Mouse (Mus musculus) embryonic stem cell, embryonic (primary cell): ENCODE results near the gene Bdp1.
"Not testable (repeated sequence)": the region's sequence is repeated elsewhere in the genome, so short reads cannot be mapped to it uniquely, and the experiment has no call there.

ENCODE experiments used
- CTCF ChIA-PET, 4 experiments: fragments of 300-600 bp in 2 of 4; fragments of 350-600 bp in 2 of 4; sonication (Branson Sonifier 250); formaldehyde crosslinking; loops; one replicate each; lab custom pipeline; 2022; ENCODE audit warnings: inconsistent platforms in 2 of 4; lab: Charles Lee
- POLR2A ChIA-PET, 4 experiments: fragments of 300-600 bp in 2 of 4; fragments of 350-600 bp in 2 of 4; sonication (Branson Sonifier 250); formaldehyde crosslinking; loops; one replicate each; lab custom pipeline; 2022; ENCODE audit warnings: antibody characterized with exemption in 4 of 4, inconsistent platforms in 1 of 4; lab: Charles Lee

Bdp1 gene

GRCm38 (mm10) chr13:100103748-100104254 lies at the start of gene Bdp1:
Bdp1 (minus strand) TSS chr13:100104070.
- ChIA-PET CTCF (interaction anchor here in 3 of 4 experiments (0.6 to 0.8 kb wide), 5 partner anchors 68 to 707 kb away, joined by 3 to 4 read pairs (median 4); no protein-coding TSS in a partner anchor), POLR2A (interaction anchor here in 3 of 4 experiments (0.6 to 1.6 kb wide), 35 partner anchors 9 to 1003 kb away, joined by 3 to 10 read pairs (median 3); partner anchors contain the start of genes Smn1 (in 3 of the 3), Ak6 (in 2 of the 3), Gtf2h2 (in 2 of the 3) and Mccc2 (in 2 of the 3))

- ChIA-PET POLR2A (no interaction called here), CTCF (no interaction called here)
Observed at GRCm38 (mm10) chr13:100152659-100153058, 48.8 kb upstream of the Bdp1 start.

GRCm38 (mm10) chr13:100141646-100142314 lies 37.9 kb upstream of the Bdp1 start:
- POLR2A ChIA-PET: interaction anchor here in 1 of 4 experiments (0.6 to 1.5 kb wide), 2 partner anchors 16 to 362 kb away, joined by 3 to 10 read pairs; partner anchors contain the start of gene Smn1

GRCm38 (mm10) chr13:100125258-100125643 lies 21.4 kb upstream of the Bdp1 start:
- ChIA-PET POLR2A (interaction anchor here in 3 of 4 experiments (0.6 to 1.9 kb wide), 12 partner anchors 9 to 337 kb away, joined by 3 to 10 read pairs (median 4); partner anchors contain the start of gene Bdp1 (in 3 of the 3)), CTCF (interaction anchor here in 1 of 4 experiments (0.7 kb wide), 1 partner anchor 1093 kb away, joined by 3 read pairs; no protein-coding TSS in a partner anchor)

More at GRCm38 (mm10) chr13:100141646-100142314, 37.9 kb upstream of the Bdp1 start:
- CTCF ChIA-PET: no interaction called here

GRCm38 (mm10) chr13:100124423-100125257 lies 20.8 kb upstream of the Bdp1 start, which contains the start of gene Smn1:
Smn1 (plus strand) TSS chr13:100124852.
- ChIA-PET POLR2A (interaction anchor here in 3 of 4 experiments (0.6 to 1.9 kb wide), 13 partner anchors 10 to 337 kb away, joined by 3 to 10 read pairs (median 4); partner anchors contain the start of genes Bdp1 (in 3 of the 3) and Serf1 (in 1 of the 3)), CTCF (interaction anchor here in 1 of 4 experiments (0.7 kb wide), 1 partner anchor 1094 kb away, joined by 3 read pairs; no protein-coding TSS in a partner anchor)

- ChIA-PET POLR2A (interaction anchor here in 3 of 4 experiments (0.6 to 1.7 kb wide), 6 partner anchors 9 to 27 kb away, joined by 3 to 6 read pairs (median 4); partner anchors contain the start of genes Bdp1 (in 1 of the 3) and Serf1 (in 1 of the 3)), CTCF (no interaction called here)
Observed at GRCm38 (mm10) chr13:100123970-100124369, 20.1 kb upstream of the Bdp1 start.

GRCm38 (mm10) chr13:100112218-100112972 lies 8.5 kb upstream of the Bdp1 start:
- ChIA-PET CTCF (interaction anchor here in 2 of 4 experiments (0.5 to 0.7 kb wide), 3 partner anchors 356 to 380 kb away, joined by 3 read pairs; partner anchors contain the start of gene Gtf2h2 (in 1 of the 2)), POLR2A (interaction anchor here in 1 of 4 experiments (1.0 kb wide), 1 partner anchor 8 kb away, joined by 3 read pairs; the partner anchor contains the start of gene Bdp1)

- ChIA-PET POLR2A (interaction anchor here in 2 of 4 experiments (0.6 to 1.6 kb wide), 4 partner anchors 13 to 17 kb away, joined by 3 read pairs; partner anchors contain the start of gene Smn1 (in 1 of the 2)), CTCF (no interaction called here)
Observed at GRCm38 (mm10) chr13:100107652-100108472, 4.0 kb upstream of the Bdp1 start, which contains the start of gene Serf1. Serf1 (plus strand) TSS chr13:100108012.

- ChIA-PET POLR2A (interaction anchor here in 3 of 4 experiments (0.6 to 1.6 kb wide), 18 partner anchors 19 to 641 kb away, joined by 3 to 9 read pairs (median 4); partner anchors contain the start of genes Mccc2 (in 2 of the 3), Ak6 (in 1 of the 3), Gtf2h2 (in 1 of the 3) and Mrps36 (in 1 of the 3)), CTCF (interaction anchor here in 1 of 4 experiments (0.8 kb wide), 1 partner anchor 101 kb away, joined by 4 read pairs; no protein-coding TSS in a partner anchor)
Observed at GRCm38 (mm10) chr13:100103052-100103658, 715 bp downstream of the Bdp1 start.

- POLR2A ChIA-PET: interaction anchor here in 2 of 4 experiments (0.5 to 0.9 kb wide), 2 partner anchors 10 to 62 kb away, joined by 3 read pairs; no protein-coding TSS in a partner anchor
- CTCF ChIA-PET: no interaction called here
Observed at GRCm38 (mm10) chr13:100098808-100099207, 5.1 kb downstream of the Bdp1 start.

- ChIA-PET CTCF (no interaction called here), POLR2A (interaction anchor here in 1 of 4 experiments (0.6 kb wide), 1 partner anchor 32 kb away, joined by 3 read pairs; the partner anchor contains the start of gene Bdp1)
Observed at GRCm38 (mm10) chr13:100071473-100071872, 32.4 kb downstream of the Bdp1 start.

- ChIA-PET CTCF (interaction anchor here in 1 of 4 experiments (1.1 kb wide), 1 partner anchor 44 kb away, joined by 5 read pairs; no protein-coding TSS in a partner anchor), POLR2A (interaction anchor here in 2 of 4 experiments (0.9 to 1.7 kb wide), 4 partner anchors 20 to 424 kb away, joined by 3 to 8 read pairs (median 4); partner anchors contain the start of genes Bdp1 (in 1 of the 2) and Gtf2h2 (in 1 of the 2))
Observed at GRCm38 (mm10) chr13:100067821-100068220, 36.0 kb downstream of the Bdp1 start.

- ChIA-PET POLR2A (interaction anchor here in 1 of 4 experiments (0.7 kb wide), 1 partner anchor 631 kb away, joined by 3 read pairs; no protein-coding TSS in a partner anchor), CTCF (interaction anchor here in 1 of 4 experiments (1.0 kb wide), 1 partner anchor 20 kb away, joined by 3 read pairs; no protein-coding TSS in a partner anchor)
Observed at GRCm38 (mm10) chr13:100063936-100064335, 39.9 kb downstream of the Bdp1 start.

- CTCF ChIA-PET: not testable (repeated sequence)
- POLR2A ChIA-PET: interaction anchor here in 2 of 4 experiments (1.0 to 2.0 kb wide), 5 partner anchors 8 to 38 kb away, joined by 3 to 4 read pairs (median 3); no protein-coding TSS in a partner anchor
Observed at GRCm38 (mm10) chr13:100057738-100058137, 46.1 kb downstream of the Bdp1 start.

GRCm38 (mm10) chr13:100026013-100026412 lies 77.9 kb downstream of the Bdp1 start:
- POLR2A ChIA-PET: no interaction called here
- CTCF ChIA-PET: no interaction called here
